Mouse (Mus musculus): Measurements from ENCODE around the gene Rnf10. TPM values are rescaled to one million over a fixed set of nuclear protein-coding genes. Genes with fewer than 3 reads are reported as not detected.
A peak's percentile ranks its signal among the peaks of the same experiment; 100 is the strongest.

Gene Rnf10
- polyA plus RNA-seq, 1 experiment from 2014 or later: 97.2 TPM

GRCm38 (mm10) chr5:115275998-115276397 is 3.3 kb upstream of the Rnf10 start:
- Histone ChIP-seq H3K4me2 (no peak overlapping the region), H3K4me1 (ENCODE audit: insufficient read depth) (peaks cover 5% of the 10 kb centered on the region), H3K9me3 (ENCODE audit: low read depth, low read length) (no peaks in the 10 kb centered on the region), H3K27ac (ENCODE audit: low read depth) (no peak overlapping the region), H3K9ac (no peak overlapping the region), H3K36me3 (ENCODE audit: insufficient read depth) (no peaks in the 10 kb centered on the region), H3K4me3 (ENCODE audit: low read depth, low read length) (no peak overlapping the region), H3K27me3 (ENCODE audit: insufficient read depth, low read length) (no peaks in the 10 kb centered on the region)
- ATAC-seq (ENCODE audit: insufficient read depth): no peak
- WGBS: 32% methylated on average over 14 of the region's 14 CpGs
- DNase-seq: peak; percentile 64
- TF ChIP-seq CTCF (IDR thresholded peaks at IDR 0.05; ENCODE audit: low read depth): peak; percentile 64

- no peak for TF ChIP-seq CTCF (IDR thresholded peaks at IDR 0.05; ENCODE audit: low read depth)
Measured at GRCm38 (mm10) chr5:115274771-115275170, 2.1 kb upstream of the Rnf10 start.

GRCm38 (mm10) chr5:115274353-115274752 is 1.7 kb upstream of the Rnf10 start:
- no peaks in the 10 kb centered on the region for H3K9me3 ChIP-seq (ENCODE audit: low read depth, low read length)
- no peaks in the 10 kb centered on the region for H3K27me3 ChIP-seq (ENCODE audit: insufficient read depth, low read length)
- H3K4me1 ChIP-seq (ENCODE audit: insufficient read depth): no peaks in the 10 kb centered on the region; the same call in none of the 2 replicates
- H3K9ac ChIP-seq: no peak overlapping the region
- no peak for ATAC-seq (ENCODE audit: insufficient read depth)
- DNase-seq: no peak
- TF ChIP-seq CTCF (IDR thresholded peaks at IDR 0.05; ENCODE audit: low read depth): peak; percentile 18; the same call in 1 of the 2 replicates
- H3K4me3 ChIP-seq (ENCODE audit: low read depth, low read length): no peak overlapping the region
- no peak overlapping the region for H3K27ac ChIP-seq (ENCODE audit: low read depth)
- 0 out of 2 replicates have a peak, but pooled peaks cover 3% of the 10 kb centered on the region for H3K36me3 ChIP-seq (ENCODE audit: insufficient read depth)
- 78% methylated on average over 1 of the region's 1 CpGs for WGBS
- H3K4me2 ChIP-seq: no peak overlapping the region

More at GRCm38 (mm10) chr5:115274771-115275170, 2.1 kb upstream of the Rnf10 start:
- DNase-seq (no peak), ATAC-seq (ENCODE audit: insufficient read depth) (no peak)
- H3K4me3 ChIP-seq (ENCODE audit: low read depth, low read length): no peak overlapping the region
- no peaks in the 10 kb centered on the region for H3K27me3 ChIP-seq (ENCODE audit: insufficient read depth, low read length)
- H3K9me3 ChIP-seq (ENCODE audit: low read depth, low read length): no peaks in the 10 kb centered on the region
- no peak overlapping the region for H3K27ac ChIP-seq (ENCODE audit: low read depth)
- no peaks in the 10 kb centered on the region for H3K36me3 ChIP-seq (ENCODE audit: insufficient read depth)
- H3K4me1 ChIP-seq (ENCODE audit: insufficient read depth): no peaks in the 10 kb centered on the region; the same call in none of the 2 replicates
- no peak overlapping the region for H3K9ac ChIP-seq
- no peak overlapping the region for H3K4me2 ChIP-seq
- WGBS: 76% methylated on average over 1 of the region's 1 CpGs

- Histone ChIP-seq H3K36me3 (ENCODE audit: insufficient read depth) (0 out of 2 replicates have a peak, but pooled peaks cover 6% of the 10 kb centered on the region), H3K9me3 (ENCODE audit: low read depth, low read length) (no peaks in the 10 kb centered on the region), H3K9ac (peak overlapping the region; percentile 96; the same call in 1 of the 2 replicates), H3K4me3 (ENCODE audit: low read depth, low read length) (no peak overlapping the region; the same call in 1 of the 2 replicates), H3K27me3 (ENCODE audit: insufficient read depth, low read length) (no peaks in the 10 kb centered on the region), H3K27ac (ENCODE audit: low read depth) (peak overlapping the region; percentile 74; the same call in 1 of the 2 replicates), H3K4me2 (peak overlapping the region; percentile 82), H3K4me1 (ENCODE audit: insufficient read depth) (no peaks in the 10 kb centered on the region; the same call in 1 of the 2 replicates)
- no peak for TF ChIP-seq CTCF (IDR thresholded peaks at IDR 0.05; ENCODE audit: low read depth)
- no peak for DNase-seq
- ATAC-seq (ENCODE audit: insufficient read depth): no peak
- 67% methylated on average over 6 of the region's 6 CpGs for WGBS
Measured at GRCm38 (mm10) chr5:115273549-115274135, 944 bp upstream of the Rnf10 start.

- peak; percentile 42 for DNase-seq
- Histone ChIP-seq H3K4me1 (ENCODE audit: insufficient read depth) (no peaks in the 10 kb centered on the region; the same call in 1 of the 2 replicates), H3K27ac (ENCODE audit: low read depth) (peak overlapping the region; percentile 82), H3K9ac (peak overlapping the region; percentile 96), H3K27me3 (ENCODE audit: insufficient read depth, low read length) (no peaks in the 10 kb centered on the region), H3K4me2 (peak overlapping the region; percentile 82), H3K9me3 (ENCODE audit: low read depth, low read length) (no peaks in the 10 kb centered on the region), H3K4me3 (ENCODE audit: low read depth, low read length) (peak overlapping the region; percentile 98), H3K36me3 (ENCODE audit: insufficient read depth) (peaks cover 16% of the 10 kb centered on the region)
- WGBS: under 1% methylated on average over 76 of the region's 77 CpGs
- no peak for TF ChIP-seq CTCF (IDR thresholded peaks at IDR 0.05; ENCODE audit: low read depth)
- ATAC-seq (ENCODE audit: insufficient read depth): peak; percentile 45
Measured at GRCm38 (mm10) chr5:115271931-115272811, 527 bp downstream of the Rnf10 start.

- Histone ChIP-seq H3K27ac (ENCODE audit: low read depth) (no peak overlapping the region), H3K9ac (0 out of 2 replicates have a peak overlapping the region, but pooled peaks have one; percentile 21), H3K27me3 (ENCODE audit: insufficient read depth, low read length) (no peaks in the 10 kb centered on the region), H3K9me3 (ENCODE audit: low read depth, low read length) (no peaks in the 10 kb centered on the region), H3K4me2 (peak overlapping the region; percentile 82), H3K4me1 (ENCODE audit: insufficient read depth) (peaks cover 5% of the 10 kb centered on the region), H3K4me3 (ENCODE audit: low read depth, low read length) (no peak overlapping the region), H3K36me3 (ENCODE audit: insufficient read depth) (peaks cover 32% of the 10 kb centered on the region)
- DNase-seq (no peak), ATAC-seq (ENCODE audit: insufficient read depth) (no peak)
- 88% methylated on average over 1 of the region's 1 CpGs for WGBS
- TF ChIP-seq CTCF (IDR thresholded peaks at IDR 0.05; ENCODE audit: low read depth): no peak
Measured at GRCm38 (mm10) chr5:115269969-115270368, 2.7 kb downstream of the Rnf10 start.

GRCm38 (mm10) chr5:115268266-115268665 is 4.4 kb downstream of the Rnf10 start:
- 0 out of 2 replicates have a peak overlapping the region, but pooled peaks have one; percentile 13 for H3K4me2 ChIP-seq
- no peak overlapping the region for H3K9ac ChIP-seq
- no peaks in the 10 kb centered on the region for H3K27me3 ChIP-seq (ENCODE audit: insufficient read depth, low read length)
- H3K9me3 ChIP-seq (ENCODE audit: low read depth, low read length): no peaks in the 10 kb centered on the region
- peaks cover 40% of the 10 kb centered on the region for H3K36me3 ChIP-seq (ENCODE audit: insufficient read depth)
- peaks cover 5% of the 10 kb centered on the region for H3K4me1 ChIP-seq (ENCODE audit: insufficient read depth)
- no peak overlapping the region for H3K4me3 ChIP-seq (ENCODE audit: low read depth, low read length)
- peak overlapping the region; percentile 40; the same call in 1 of the 2 replicates for H3K27ac ChIP-seq (ENCODE audit: low read depth)
- DNase-seq: no peak
- WGBS: 39% methylated on average over 3 of the region's 3 CpGs
- ATAC-seq (ENCODE audit: insufficient read depth): no peak
- no peak for TF ChIP-seq CTCF (IDR thresholded peaks at IDR 0.05; ENCODE audit: low read depth)

All from lung, embryonic 14.5 days (tissue).